Mouse (Mus musculus) lung, embryonic 14.5 days (tissue): ENCODE results near the gene Fam83b. TPM values are rescaled to one million over a fixed set of nuclear protein-coding genes. Genes with fewer than 3 reads are reported as not detected.

Experiments used
- ATAC-seq: fragments of 200-750 bp; cut with Nextera tagmentation; 2 replicates; pipeline ENCODE4 v1.8.0; 2017; ENCODE audit warnings: mild to moderate bottlenecking, moderate TSS enrichment, moderate library complexity; ENCODE audit not compliant: insufficient read depth
- DNase-seq: peaks from one replicate; pipeline ENCODE4 v3.0.0-alpha.2; 2015
- H3K27ac ChIP-seq: fragments of 300-500 bp; sonication (generic); 2 replicates; pipeline ENCODE4 v1.5.1; 2014; ENCODE audit warnings: low read depth, mild to moderate bottlenecking, moderate library complexity
- H3K27me3 ChIP-seq: fragments of 300-500 bp; sonication (generic); 2 replicates; pipeline ENCODE4 v1.6.1; 2014; ENCODE audit warnings: low read length, control low read depth; ENCODE audit not compliant: insufficient read depth
- H3K36me3 ChIP-seq: fragments of 300-500 bp; sonication (generic); 2 replicates; pipeline ENCODE4 v1.6.1; 2014; ENCODE audit warnings: control low read depth; ENCODE audit not compliant: insufficient read depth
- H3K4me1 ChIP-seq: fragments of 300-500 bp; sonication (generic); 2 replicates; pipeline ENCODE4 v1.6.1; 2014; ENCODE audit warnings: antibody characterized with exemption, control low read depth; ENCODE audit not compliant: insufficient read depth
- H3K4me2 ChIP-seq: fragments of 300-500 bp; sonication (generic); 2 replicates; pipeline ENCODE4 v1.6.1; 2014; ENCODE audit warnings: mild to moderate bottlenecking
- H3K4me3 ChIP-seq: fragments of 300-500 bp; sonication (generic); 2 replicates; pipeline ENCODE4 v1.5.1; 2014; ENCODE audit warnings: low read depth, low read length
- H3K9ac ChIP-seq: fragments of 300-500 bp; sonication (generic); 2 replicates; pipeline ENCODE4 v1.6.1; 2014
- H3K9me3 ChIP-seq: fragments of 300-500 bp; sonication (generic); 2 replicates; pipeline ENCODE4 v1.6.1; 2016; ENCODE audit warnings: low read depth, low read length, control low read depth
- CTCF ChIP-seq: IDR thresholded peaks from 2 replicates; pipeline ENCODE4 v1.5.1; 2016; ENCODE audit warnings: antibody characterized with exemption, low read depth
- WGBS: fragments of 180-500 bp; shearing (Covaris S2); extraction: QIAGEN DNeasy Blood & Tissue Kit; methylation state at CpG from one replicate; pipeline ENCODE4 v1.1.7; 2014; 5-methylcytosine and 5-hydroxymethylcytosine counted together
- polyA plus RNA-seq: library from polyadenylated mRNA; unstranded; fragments of >200 nt; fragmentation: Nextera tagmentation; extraction: Ambion mirVana; gene quantifications from 2 replicates; pipeline ENCODE4 v1.2.1, GENCODE M21; 2014

Gene Fam83b
- polyA plus RNA-seq, 1 experiment from 2014 or later: 6.1 TPM

DNA sequence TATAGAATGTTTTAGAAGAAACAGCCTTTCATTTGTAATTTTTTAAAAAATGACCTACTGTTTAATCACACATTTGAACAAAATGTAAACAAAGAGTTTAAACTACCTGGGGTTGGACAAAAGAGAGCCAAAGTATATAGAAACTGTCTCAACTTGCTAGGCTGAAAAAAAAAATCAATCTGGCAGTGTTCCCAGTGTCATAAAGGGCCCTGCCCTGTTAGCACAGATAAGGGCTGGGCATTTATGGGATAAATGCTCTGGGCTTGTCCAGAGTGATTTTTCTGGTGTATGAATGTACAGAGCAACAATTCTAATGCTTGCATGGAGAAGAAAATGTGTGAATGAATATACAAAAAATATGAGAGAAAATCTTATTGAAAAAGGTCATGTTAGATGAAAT, 43.8 kb downstream of the Fam83b start:
- no peak overlapping the region for H3K4me2 ChIP-seq
- H3K36me3 ChIP-seq: no peaks in the 10 kb centered on the region
- ATAC-seq: no peak; the same call in 1 of the 2 replicates
- no peak for TF ChIP-seq CTCF
- DNase-seq: peak; percentile 83
- H3K9me3 ChIP-seq: no peaks in the 10 kb centered on the region
- no peaks in the 10 kb centered on the region for H3K4me1 ChIP-seq
- peak overlapping the region; percentile 44; the same call in 1 of the 2 replicates for H3K27ac ChIP-seq
- no peak overlapping the region for H3K9ac ChIP-seq
- H3K4me3 ChIP-seq: no peak overlapping the region
- H3K27me3 ChIP-seq: no peaks in the 10 kb centered on the region

- H3K4me2 ChIP-seq: no peak overlapping the region
- ATAC-seq: no peak
- 64% methylated on average over 3 of the region's 3 CpGs for WGBS
These were observed 45.3 kb downstream of the Fam83b start for GRCm38 (mm10) chr9:76521640-76522039.

DNA sequence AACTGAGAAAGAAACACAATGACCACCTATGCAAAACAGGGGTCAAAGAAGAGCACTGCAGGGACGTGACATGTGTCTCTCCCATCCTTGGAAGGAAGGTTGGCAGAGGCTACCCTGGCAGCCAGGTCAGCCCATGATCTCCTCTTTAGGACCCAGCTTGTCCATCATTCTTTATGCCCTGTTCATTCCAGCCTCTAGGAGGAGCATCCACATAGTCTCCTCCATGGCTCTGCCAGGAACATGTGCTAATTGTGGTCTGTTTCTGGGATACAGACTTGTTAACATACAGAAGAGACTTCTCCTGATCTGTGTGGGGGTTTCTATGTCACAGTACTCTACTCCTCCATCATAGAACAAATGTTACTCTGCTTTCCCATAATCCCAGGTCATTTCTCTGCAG, 48.3 kb downstream of the Fam83b start:
- Histone ChIP-seq H3K27me3 (no peaks in the 10 kb centered on the region), H3K27ac (no peak overlapping the region), H3K4me3 (no peak overlapping the region), H3K9me3 (no peaks in the 10 kb centered on the region), H3K4me2 (no peak overlapping the region), H3K9ac (no peak overlapping the region), H3K4me1 (no peaks in the 10 kb centered on the region), H3K36me3 (no peaks in the 10 kb centered on the region)
- ATAC-seq: no peak
- WGBS: 86% methylated on average over 1 of the region's 1 CpGs
- peak; percentile 43 for TF ChIP-seq CTCF
- DNase-seq: no peak

More at GRCm38 (mm10) chr9:76521640-76522039, 45.3 kb downstream of the Fam83b start:
- Histone ChIP-seq H3K4me1 (no peaks in the 10 kb centered on the region), H3K9me3 (no peaks in the 10 kb centered on the region), H3K27me3 (no peaks in the 10 kb centered on the region), H3K27ac (no peak overlapping the region), H3K4me3 (no peak overlapping the region), H3K9ac (no peak overlapping the region), H3K36me3 (no peaks in the 10 kb centered on the region)
- DNase-seq: peak; percentile 25
- 0 out of 2 replicates have a peak, but pooled peaks have one; percentile 16 for TF ChIP-seq CTCF

DNA sequence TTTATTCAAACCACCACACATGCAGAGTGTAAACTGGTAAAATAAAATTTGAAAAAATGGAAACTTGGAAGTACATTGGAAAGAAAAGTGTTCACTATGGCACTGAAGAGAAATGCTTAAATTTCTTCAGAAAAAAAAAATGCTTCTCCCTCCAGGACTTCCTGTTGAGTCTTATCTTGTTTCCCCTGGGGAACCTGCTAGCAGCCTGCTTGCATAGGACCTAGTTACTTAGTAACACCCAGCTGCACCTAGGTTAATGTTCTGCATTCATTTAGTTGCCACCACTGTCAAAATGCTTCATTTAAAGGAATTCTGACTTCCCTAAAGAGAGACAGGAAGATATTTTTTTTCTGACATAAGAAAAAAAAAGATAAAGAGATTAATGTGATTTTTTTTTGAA, 61.3 kb downstream of the Fam83b start:
- no peaks in the 10 kb centered on the region for H3K27me3 ChIP-seq
- H3K9ac ChIP-seq: no peak overlapping the region
- H3K27ac ChIP-seq: no peak overlapping the region
- no peaks in the 10 kb centered on the region for H3K4me1 ChIP-seq
- no peaks in the 10 kb centered on the region for H3K9me3 ChIP-seq
- H3K36me3 ChIP-seq: no peaks in the 10 kb centered on the region
- DNase-seq (no peak), ATAC-seq (no peak)
- TF ChIP-seq CTCF: no peak
- H3K4me3 ChIP-seq: no peak overlapping the region
- no peak overlapping the region for H3K4me2 ChIP-seq

GRCm38 (mm10) chr9:76489737-76490136, 77.2 kb downstream of the Fam83b start:
- H3K4me3 ChIP-seq: no peak overlapping the region
- 86% methylated on average over 3 of the region's 3 CpGs for WGBS
- ATAC-seq (no peak), DNase-seq (no peak)
- H3K4me1 ChIP-seq: no peaks in the 10 kb centered on the region
- H3K4me2 ChIP-seq: no peak overlapping the region
- no peak for TF ChIP-seq CTCF
- H3K9ac ChIP-seq: no peak overlapping the region
- H3K36me3 ChIP-seq: no peaks in the 10 kb centered on the region
- H3K27ac ChIP-seq: no peak overlapping the region
- no peaks in the 10 kb centered on the region for H3K27me3 ChIP-seq
- H3K9me3 ChIP-seq: no peaks in the 10 kb centered on the region

DNA sequence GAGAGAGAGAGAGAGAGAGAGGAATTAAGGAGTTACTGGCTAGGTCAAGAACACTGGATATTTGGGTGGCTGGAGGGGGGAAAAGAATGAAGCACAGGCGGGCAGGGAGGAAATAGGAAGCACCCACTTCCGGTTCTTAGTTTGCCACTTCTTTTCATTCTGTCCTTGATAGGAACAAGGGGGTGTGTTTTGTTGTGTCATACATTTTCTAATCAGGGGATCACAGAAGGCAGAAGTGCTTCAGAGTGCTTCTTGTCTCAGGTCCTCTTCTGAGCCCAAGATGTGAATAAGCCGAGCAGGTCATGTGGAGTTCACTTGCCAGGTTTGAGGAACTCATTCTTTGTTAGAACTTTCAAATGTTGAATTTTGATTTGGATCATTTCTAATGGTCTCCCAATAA, 86.8 kb downstream of the Fam83b start:
- no peak overlapping the region for H3K27ac ChIP-seq
- H3K4me2 ChIP-seq: no peak overlapping the region
- WGBS: 57% methylated on average over 3 of the region's 3 CpGs
- no peak for TF ChIP-seq CTCF
- H3K4me3 ChIP-seq: no peak overlapping the region
- H3K4me1 ChIP-seq: no peaks in the 10 kb centered on the region
- DNase-seq: no peak
- H3K9ac ChIP-seq: no peak overlapping the region
- no peaks in the 10 kb centered on the region for H3K27me3 ChIP-seq
- H3K36me3 ChIP-seq: no peaks in the 10 kb centered on the region
- H3K9me3 ChIP-seq: no peaks in the 10 kb centered on the region
- no peak for ATAC-seq

GRCm38 (mm10) chr9:76469500-76469899, 97.4 kb downstream of the Fam83b start:
- Histone ChIP-seq H3K4me2 (no peak overlapping the region), H3K9me3 (no peaks in the 10 kb centered on the region), H3K27ac (no peak overlapping the region), H3K36me3 (no peaks in the 10 kb centered on the region), H3K4me3 (no peak overlapping the region), H3K9ac (no peak overlapping the region), H3K4me1 (no peaks in the 10 kb centered on the region), H3K27me3 (no peaks in the 10 kb centered on the region)
- ATAC-seq: no peak
- TF ChIP-seq CTCF: no peak
- DNase-seq: no peak
- 76% methylated on average over 4 of the region's 4 CpGs for WGBS

- ATAC-seq (no peak), DNase-seq (peak; percentile 16)
- no peak overlapping the region for H3K4me3 ChIP-seq
- no peaks in the 10 kb centered on the region for H3K9me3 ChIP-seq
- H3K4me2 ChIP-seq: no peak overlapping the region
- no peaks in the 10 kb centered on the region for H3K36me3 ChIP-seq
- no peaks in the 10 kb centered on the region for H3K27me3 ChIP-seq
- TF ChIP-seq CTCF: no peak
- no peak overlapping the region for H3K9ac ChIP-seq
- no peak overlapping the region for H3K27ac ChIP-seq
- H3K4me1 ChIP-seq: no peaks in the 10 kb centered on the region
These were observed 105.4 kb downstream of the Fam83b start for GRCm38 (mm10) chr9:76461547-76461946.
